Mouse (Mus musculus) induced T-regulatory cell, adult 2 months (primary cell): ENCODE data around the gene Denr.

Experiments
- DNase-seq: peaks from one replicate; pipeline ENCODE4 v3.0.0-alpha.2; 2012; ENCODE audit warnings: low read depth

The Denr gene

DNA sequence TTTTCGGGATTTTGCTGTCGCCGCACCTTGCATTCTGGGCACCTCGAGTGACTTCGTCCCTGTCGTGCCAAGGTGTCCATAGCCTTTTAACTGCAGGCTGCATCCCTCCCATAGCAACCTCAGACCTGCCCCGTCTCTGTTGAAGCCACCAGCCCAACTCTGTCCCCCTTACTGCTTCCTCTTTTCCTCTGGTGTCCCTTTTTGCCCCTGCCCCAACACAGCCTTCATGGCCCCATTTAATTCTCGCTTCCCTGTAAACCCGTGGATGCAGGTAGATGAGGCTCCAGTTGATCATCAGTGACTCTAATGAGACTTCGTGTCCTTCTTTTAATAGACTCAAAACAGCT is 629 bp downstream of the Denr start:
- DNase-seq, result no peak

DNA sequence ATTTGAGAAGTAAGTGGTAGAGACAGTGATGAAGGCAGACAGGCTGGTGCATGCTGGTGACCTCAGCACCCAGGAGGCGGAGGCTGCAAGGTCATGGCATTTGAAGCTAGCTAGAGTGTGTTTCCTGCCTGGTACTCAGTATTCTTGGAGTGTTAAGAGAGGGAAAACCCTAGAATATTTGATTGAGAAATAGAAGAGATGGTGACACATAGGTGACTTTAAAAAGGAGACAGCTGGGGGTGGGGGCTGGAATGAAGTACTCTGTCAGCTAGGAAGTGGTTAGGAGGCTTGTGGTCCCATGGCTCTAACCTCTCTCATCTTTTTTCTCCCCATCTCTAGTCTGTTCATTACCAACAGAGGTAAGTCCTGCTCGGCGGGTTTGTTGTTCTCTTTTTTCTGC is 7.9 kb downstream of the Denr start:
- peak; percentile 72 for DNase-seq

DNA sequence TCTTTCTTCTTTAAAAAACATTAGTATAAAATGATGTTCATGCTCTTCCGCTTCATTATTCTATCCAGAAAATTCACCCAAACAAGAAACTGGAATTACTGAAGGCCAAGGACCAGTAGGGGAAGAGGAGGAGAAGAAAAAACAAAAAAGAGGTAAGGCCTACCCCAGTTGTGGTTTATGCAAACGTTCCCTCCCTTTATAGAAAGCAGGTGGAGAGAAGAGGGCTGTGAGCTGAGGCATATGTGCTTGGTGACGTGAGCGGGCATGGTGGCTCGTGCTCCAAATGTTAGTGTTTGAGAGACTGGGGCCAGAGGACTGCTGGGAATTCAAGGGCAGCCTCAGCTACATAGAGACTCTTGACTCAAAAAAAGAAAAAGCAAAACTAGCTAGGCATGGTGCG is 15.1 kb downstream of the Denr start:
- DNase-seq, result no peak

DNA sequence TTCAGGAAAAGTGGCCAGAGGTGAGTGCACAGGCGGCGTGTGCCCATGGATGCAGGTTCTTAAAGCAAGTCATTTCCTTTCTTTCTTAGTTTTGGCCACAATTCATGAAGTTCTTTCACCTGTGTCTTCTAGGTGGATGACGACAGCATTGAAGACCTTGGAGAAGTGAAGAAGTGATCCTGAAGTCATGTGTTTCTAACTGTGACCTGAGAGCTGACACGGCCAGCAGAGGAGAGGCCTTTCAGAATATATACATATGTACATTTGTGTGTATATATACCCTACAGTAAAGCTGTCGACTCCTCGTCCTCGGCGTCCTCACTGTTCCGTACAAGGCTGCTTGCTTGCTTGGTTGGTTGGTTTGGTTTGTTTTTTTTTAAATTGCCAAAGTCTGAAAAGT is 20.1 kb downstream of the Denr start, which contains the start of gene Gm43518:
Gene Gm43518, plus strand, starts transcription at position 301 of the 400 bp plus-strand sequence.
- no peak for DNase-seq

DNA sequence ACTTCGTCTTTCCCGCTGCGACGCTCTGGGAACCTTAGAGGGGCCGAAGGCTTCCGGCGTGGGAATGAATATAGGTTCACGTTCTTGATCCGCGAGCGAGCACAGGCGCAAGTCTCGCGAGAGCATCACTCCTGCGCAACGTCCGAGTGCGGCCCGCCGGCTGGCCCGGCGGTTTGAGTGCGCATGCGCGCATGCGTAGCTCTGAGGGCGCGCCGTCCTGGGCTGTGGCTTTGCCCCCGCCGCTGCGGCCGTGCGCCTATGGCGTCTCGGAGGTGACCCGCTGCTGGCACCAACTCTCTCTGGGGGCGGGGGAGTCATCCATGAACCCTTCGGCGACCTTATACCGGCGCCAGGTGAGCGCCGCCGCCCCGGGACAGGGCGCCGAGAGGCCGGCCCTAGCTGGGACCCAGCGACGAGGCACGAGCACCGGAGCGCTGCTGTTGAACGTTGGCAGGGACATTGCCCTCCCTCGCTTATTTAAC is 23.6 kb downstream of the Denr start, which contains the start of gene Ccdc62:
Gene Ccdc62, plus strand, starts transcription at position 172 of the 482 bp plus-strand sequence.
- DNase-seq, result peak; percentile 97

DNA sequence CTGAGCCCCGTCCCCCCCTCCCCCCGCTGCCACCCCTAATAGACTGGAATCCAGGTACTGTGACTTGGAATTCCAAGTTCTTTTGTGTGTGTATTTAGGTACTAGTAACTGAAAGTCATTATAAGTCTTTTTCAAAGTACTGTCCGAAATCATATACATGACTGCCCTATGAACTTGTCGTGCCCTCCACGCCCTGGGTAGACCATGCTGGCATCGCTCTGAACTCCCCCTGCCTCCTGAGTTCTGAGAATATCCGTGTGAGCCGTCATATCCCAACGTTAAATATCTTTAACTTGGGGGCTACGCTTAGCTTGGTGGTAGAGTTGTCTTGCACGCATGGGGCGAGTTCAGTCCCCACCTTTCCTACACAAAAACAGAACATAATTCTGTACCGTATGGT is 24.2 kb downstream of the Denr start:
- no peak for DNase-seq

DNA sequence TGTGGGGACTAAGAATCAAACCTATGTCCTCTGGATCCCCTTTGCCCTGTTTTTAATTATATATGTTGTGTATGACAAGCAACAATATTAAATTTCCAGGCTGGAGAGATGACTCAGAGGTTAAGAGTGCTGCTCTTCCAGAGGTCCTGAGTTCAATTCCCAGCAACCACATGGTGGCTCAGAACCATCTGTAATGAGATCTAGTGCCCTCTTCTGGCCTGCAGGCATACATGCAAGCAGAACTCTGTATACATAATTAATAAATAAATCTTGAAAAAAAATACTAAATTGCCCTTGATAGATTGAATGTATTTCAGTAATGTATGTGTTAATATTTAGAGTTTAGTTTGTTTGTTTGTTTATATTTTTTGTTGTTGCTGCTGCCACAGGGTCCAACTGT is 26.0 kb downstream of the Denr start:
- no peak for DNase-seq

DNA sequence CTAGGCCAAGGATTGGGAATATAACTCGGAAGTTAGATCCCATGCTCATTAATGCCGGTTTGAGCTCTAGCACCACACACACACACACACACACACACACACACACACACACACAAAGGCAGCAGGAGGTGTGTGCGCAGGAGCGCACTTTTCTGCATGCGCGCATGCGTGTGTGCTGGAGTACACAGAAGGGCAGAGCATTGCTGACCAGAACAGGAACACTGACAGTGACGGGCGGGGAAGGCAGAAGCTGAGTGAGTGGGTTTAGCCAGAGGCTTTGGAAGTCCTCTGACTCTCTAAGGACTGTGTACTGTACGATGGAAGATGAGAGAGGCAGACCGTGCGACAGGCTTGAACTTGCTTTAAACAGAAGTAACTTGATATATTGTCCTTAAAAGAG is 26.6 kb downstream of the Denr start:
- no peak for DNase-seq

DNA sequence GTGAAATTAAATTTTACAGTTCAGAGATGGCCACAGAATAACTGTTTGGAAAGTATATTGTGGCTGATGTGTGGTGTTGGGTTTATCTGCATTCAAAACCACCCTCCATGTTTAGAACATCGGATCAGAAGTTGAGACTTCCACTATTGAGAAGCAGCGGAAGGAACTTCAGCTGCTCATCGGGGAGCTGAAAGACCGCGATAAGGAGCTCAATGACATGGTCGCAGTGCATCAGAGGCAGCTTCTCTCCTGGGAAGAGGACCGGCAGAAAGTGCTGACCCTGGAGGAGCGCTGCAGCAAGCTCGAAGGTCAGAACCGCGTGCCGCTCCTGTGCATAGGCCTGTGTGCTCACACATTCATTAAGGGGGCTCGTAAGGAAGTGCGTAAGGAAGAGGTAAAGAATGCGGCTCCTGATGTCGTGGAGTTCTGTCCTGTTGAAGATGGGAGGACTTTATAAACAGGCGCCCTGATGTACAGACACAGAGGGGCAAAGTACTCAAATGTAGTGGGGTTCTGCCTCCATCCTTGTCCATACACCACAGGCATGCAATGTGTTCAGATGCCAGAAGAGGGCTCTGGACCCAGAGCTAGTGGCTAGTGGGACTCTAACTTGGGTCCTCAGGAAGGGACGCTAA is 27.1 kb downstream of the Denr start:
- DNase-seq, result peak; percentile 43

DNA sequence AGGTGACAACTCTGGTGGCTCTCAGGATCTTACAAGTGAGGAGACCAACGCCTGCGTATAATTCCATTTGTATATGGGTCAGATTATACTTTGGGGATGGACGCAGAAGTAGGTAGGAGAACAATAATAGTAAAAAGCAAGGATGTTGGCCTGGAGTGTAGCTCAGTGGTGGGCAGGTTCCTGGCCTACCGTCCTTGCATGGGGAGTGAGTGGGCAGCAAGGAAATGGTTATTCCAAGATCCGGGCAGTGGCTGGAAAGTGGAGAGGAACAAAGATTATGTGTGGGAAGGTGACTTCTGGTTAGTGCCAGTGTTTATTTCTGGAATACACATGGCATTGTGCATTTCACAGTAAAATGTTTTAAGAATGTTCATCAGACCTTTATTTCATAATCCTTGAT is 29.0 kb downstream of the Denr start:
- no peak for DNase-seq

DNA sequence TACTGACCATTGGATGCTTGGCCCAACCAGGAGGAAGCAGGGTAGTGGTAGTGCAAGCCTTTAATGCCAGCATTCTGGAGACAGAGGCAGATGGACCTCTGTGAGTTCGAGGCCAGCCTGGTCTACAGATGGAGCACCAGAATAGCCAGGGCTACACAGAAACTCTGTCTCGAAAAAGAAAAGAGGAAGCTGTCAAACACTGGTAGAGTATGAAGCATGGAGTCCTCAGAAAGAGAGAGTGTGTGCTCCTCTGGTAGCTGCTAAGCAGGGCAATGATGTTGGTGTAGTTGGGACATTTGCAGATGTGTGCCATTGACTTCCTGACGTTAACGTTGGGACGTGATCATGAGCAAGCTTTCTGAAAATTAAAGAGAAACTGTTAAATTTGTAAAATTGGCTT is 31.5 kb downstream of the Denr start:
- no peak for DNase-seq

DNA sequence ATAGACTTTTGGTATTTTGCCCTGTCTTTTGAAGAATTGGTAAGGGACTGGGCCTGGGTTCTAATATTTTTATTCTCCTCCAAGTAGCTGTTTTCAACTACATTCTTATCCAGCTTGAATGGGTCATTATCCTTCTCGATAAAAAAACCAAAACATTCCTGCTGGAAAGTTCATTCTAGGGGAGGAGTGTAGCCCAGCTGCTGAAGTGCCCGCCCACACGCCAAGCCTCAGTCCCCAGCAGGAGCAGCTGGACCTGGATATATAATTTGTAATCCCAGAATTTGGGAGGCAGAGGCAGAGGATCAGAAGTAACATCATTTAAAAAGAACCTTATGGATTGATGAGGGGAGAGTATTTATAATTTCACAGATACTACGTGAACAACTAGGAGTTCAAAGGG is 39.6 kb downstream of the Denr start:
- no peak for DNase-seq

DNA sequence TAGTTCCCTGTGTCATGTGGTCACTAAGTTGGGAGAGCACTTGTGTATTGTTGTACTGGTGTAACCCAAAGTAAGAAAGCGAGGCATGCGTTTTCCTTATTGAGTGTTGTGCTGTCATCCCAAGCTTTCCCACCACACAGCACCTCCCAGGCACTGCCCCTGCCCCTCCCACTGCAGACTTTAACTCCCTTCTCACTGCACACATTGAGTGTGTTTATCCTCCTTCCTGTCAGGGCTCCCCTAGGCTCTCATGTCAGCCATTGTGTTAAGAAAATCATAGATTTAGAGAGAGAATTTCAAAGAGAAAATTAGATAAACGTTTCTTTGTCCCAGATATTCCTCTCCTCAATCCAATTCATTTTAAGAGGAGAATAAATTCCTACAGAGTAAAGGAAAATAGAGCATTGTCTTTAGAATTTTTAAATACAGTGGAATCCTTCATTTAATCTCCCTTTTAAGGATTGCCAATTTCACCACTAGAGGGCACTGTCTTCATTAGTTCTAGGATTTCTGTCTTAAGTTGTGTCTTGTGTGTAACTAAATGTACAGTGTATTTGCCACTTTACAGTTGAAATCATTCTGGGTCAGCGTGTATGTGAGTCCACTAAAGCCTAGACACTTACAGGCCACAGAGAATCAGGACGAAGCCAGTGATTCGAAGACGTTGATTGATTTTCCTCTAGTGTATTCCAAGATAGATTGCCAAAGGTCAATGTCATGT is 40.2 kb downstream of the Denr start:
- peak; percentile 89 for DNase-seq

DNA sequence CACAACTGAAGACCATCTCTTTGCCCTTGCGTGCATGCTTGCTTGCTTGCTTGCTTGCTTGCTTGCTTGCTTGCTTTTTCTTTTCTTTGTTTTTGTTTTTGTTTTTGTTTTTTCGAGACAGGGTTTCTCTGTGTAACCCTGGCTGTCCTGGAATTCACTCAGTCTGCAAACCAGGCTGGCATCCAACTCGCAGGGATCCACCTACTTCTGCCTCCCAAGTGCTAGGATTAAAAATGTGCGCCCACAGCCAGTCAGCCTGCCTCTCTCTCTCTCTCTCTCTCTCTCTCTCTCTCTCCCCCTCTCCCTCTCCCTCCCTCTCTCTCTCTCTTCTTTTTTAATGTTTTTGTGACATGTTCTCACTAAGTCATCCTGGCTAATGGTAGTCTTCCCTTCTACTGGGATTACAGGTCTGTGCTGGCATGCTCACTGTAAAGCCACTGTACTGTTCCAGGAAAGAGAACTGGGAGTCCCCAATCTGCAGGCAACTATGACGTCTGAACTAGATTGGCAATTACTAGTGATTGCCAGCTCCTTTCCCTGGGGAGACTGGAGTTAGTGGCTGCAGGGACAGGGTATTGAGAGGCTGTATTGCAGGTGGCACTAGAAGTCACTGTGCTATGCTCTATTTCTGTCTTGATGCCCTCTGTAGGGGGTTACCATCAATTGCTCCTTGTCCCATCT is 45.5 kb downstream of the Denr start:
- DNase-seq, result no peak

DNA sequence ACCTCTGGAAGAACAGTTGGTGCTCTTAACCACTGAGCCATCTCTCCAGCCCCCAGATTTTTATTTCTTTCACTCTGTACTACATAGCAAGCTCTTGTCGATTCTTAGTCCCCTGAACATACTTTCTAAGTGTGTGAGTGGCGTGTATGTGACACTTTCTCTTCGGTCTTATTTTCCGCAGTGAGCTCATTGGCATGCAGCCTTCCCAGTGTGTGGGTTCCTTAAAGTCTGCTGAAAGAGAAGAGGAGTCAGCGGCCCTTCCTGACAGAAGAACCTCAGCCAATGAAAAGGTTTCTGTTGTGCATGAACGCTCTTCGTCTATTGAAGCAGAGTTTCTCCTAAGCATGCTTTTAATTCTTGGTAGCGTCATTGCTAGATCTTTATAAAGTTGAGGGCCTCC is 50.2 kb downstream of the Denr start:
- DNase-seq, result no peak

DNA sequence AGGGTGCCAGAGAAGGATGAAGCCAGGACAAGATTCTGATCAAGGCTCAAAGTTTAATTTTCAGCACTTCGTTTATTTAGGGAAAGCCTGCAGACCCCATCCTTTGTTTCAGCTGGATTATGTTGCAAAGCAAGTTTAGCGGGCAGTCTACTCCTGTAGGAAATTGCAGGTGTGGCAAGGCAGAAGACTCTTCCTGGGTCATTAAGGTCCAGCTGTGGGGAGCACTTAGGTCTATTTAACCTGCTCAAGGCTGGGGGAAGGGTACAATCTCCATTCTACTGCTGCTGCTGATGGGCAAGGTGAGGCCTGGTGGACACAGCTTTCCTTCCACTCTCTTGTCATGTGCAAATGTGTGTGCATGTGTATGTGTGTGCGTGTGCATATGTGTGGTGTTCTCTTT is 52.0 kb downstream of the Denr start:
- DNase-seq, result no peak

DNA sequence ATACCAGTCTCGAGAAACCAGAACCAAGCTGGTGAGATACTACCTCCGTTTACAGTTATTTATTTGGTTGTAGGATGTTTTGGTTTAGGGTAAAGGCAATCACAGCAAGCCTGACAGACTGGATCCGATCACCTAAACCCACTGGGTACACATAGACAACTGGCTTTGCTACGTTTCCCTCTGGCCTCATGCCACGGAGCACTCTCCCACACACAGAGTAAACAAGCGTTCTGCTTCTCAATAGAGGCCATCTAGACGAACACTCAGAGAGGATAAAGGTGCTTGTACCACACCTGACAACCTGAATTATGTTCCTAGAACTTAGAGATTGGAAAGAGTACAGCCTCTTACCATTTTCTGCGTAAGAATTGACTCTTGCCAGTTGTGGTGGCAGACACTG is 53.2 kb downstream of the Denr start:
- no peak for DNase-seq

DNA sequence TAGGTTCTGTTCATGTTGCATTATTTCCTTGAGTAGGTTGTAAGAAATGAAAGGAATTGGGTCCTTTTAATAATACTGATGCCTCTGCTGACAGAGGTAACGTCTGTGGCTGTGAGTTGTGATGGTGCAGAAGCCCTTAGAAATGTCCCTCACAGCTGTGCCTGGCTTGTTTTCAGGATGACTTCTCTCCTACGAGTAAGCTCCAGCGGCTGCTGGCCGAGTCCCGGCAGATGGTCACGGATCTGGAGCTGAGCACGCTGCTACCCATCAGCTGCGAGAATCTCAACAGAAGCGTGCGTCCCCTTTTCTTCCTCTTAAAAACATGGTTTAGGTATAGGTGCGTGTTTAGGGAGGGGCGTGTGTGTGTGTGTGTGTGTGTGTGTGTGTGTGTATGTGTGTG is 54.1 kb downstream of the Denr start:
- DNase-seq, result no peak

DNA sequence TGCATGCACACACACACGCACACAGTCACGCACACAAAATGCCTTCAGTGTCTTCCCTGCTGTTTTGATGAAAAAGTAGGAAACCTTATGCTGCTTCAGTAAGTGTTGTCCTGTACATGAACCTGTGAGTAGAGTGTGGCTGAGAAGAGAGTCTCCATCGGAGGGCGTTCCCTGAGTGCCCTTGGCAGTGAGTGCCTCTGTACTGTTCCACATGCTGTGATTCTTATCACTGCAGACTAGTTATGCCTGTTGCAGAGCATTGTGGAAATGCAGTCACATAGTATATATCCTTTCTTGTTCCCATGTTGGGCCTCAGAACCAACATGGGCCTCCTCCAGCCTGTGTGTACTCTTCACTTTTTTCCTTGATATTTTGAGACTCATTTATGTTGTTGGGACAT is 57.2 kb downstream of the Denr start:
- no peak for DNase-seq

DNA sequence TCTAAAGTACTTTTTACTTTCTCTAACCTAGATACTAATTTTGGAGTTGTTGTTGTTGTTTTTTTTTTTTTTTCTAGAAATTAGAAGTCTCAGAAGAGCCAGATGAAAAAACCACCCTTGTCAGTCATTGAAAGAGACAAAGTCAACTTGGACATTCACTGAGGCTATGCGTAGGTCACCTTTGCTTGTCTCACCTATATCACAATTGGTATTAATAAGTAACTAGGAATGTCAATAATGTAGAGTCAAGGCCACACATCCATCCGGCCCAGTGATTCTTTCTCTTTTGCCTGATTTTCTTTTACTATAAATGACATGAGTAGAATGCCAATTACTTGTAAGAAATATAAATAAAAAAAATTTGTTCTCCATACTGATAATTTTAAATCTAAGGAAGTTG is 59.8 kb downstream of the Denr start:
- DNase-seq, result no peak

DNA sequence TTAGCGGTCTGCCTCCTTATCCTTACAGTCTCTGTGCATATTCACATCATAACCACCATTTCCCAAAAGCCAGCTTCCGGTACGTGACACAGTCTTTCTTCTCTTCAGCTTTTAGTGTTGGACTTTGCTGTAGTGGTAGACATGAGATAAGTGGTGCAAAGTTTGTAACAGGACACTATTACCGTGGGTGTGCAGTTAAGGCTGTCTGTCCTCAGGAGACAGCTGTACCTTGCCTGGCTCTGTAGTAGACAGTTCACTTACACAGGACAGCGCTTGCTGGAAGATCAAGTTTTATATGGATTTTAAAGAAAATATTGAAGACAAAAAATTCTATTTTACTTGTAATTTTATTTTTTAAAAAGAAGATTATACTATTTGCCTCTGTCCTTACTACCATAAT is 61.5 kb downstream of the Denr start:
- DNase-seq, result no peak

DNA sequence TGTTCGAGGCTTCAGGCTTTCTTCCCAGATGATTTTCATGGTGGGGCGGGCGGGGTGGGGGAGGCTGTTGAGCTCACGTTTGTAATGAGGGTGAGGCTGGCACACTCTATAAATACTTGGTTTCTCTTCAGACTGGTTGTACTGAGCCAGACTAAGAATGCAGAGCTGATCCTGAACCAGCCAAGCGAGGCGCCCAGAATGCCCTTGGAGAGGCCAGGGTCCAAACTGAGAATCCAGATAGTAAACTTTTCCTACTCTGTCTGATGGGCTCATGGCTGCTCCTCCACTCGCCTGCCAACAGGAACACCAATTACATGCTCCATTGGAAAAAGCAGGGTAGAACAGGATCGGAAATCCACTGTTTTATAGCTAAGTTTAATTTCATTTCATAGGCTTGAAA is 62.2 kb downstream of the Denr start:
- no peak for DNase-seq

DNA sequence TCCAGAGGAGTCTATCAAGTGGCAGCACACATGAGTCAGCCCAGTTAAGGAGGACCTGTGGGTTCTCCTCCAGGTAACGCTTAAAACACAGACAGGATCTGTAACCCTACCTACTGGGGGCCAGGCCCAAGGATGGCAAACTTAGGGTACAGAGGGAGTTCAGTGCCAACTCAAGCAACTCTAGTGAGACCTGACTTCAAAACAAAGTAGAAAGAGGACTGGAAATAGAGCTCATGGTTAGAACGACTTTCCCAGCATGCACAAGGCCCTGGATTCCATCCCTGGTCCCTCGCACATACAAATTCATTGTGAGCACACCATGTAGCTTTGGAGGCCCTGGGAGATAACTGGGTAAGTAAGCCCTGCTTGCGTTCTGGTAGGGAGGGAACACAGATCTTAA is 63.6 kb downstream of the Denr start:
- no peak for DNase-seq
